Comparison of ENCODE assay signal across 8 mouse cellular contexts in the genomic region with DNA sequence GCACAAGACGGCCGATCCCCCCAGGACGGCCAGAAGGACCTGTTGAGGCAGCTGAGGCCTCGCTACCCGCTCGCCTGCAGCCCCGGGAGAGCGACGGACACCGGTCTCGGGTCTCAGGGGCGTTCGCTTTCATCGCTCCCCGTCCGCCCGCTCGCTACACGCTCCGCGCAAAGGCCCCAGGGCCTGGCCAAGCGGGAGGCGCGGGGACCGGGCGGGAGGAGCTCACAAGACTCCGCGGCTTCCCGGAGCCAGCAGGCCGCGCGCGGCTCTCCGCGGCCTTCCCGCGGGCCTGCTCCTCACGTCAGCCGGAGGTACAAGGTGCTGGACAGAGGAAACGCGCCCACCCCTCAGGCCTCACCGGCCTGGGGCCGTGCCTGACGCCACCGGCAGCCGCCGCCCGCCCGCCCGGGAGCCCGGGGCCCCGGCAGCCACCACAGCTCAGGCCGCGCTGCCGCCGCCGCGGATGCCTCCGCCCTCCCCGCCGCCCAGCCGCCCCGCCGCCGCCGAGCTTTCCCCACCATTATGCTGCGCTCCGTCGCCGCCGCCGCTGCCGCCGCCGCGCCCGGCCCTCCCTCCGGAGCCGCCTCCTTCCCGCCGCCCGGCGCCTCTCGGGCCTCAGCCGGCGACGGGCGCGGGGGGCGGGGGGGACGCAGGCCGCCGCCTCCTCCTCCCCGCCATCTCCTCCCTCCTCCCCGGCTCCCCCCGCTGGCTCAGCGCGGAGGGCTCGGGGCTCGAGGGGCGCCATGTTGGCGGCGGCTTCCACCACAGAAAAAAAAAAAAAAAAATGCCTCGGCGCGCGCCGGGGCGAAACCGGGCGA. TPM values are rescaled to one million over a fixed set of nuclear protein-coding genes. Genes with fewer than 3 reads are reported as not detected.
DNase-seq lines count a peak whose midpoint lies in the region; ATAC-seq and TF ChIP-seq lines count a peak whose summit lies in the region.

No protein-coding gene starts in this region.

- peak; percentile 66 for ATAC-seq in Patski
- ATAC-seq in hindbrain, embryonic 14.5 days (ENCODE audit: low FRiP score) = peak; percentile 79
- ATAC-seq in megakaryocyte, adult 5-6 weeks (ENCODE audit: poor library complexity, severe bottlenecking) = peak; percentile 44

- H3K9ac ChIP-seq in hindbrain, embryonic 14.5 days = peak overlapping the region; percentile 100

- POLR2A ChIA-PET in Patski (lab: Charles Lee) = interaction anchor here (1.0 kb wide), 1 partner anchor 18 kb away, joined by 4 read pairs; no protein-coding TSS in a partner anchor

- CTCF ChIA-PET in Patski (lab: Charles Lee) = no interaction called here

- no peaks in the 10 kb centered on the region for H3K9me3 ChIP-seq in hindbrain, embryonic 14.5 days (ENCODE audit: control insufficient read depth, low read length)

- in situ Hi-C loops in Patski (cut with MboI; ENCODE audit: low pct_unique_long_range_greater_than_20kb) = no loop called here

- H3K36me3 ChIP-seq in hindbrain, embryonic 14.5 days (replicated peaks; ENCODE audit: control insufficient read depth, insufficient read depth) = no peaks in the 10 kb centered on the region

- peak overlapping the region; percentile 99 for H3K27ac ChIP-seq in hindbrain, embryonic 14.5 days

- peaks cover 32% of the 10 kb centered on the region for H3K4me1 ChIP-seq in hindbrain, embryonic 14.5 days (replicated peaks; ENCODE audit: control insufficient read depth, insufficient read depth, low read length)

- peak overlapping the region; percentile 98 for H3K4me3 ChIP-seq in hindbrain, embryonic 14.5 days (replicated peaks; ENCODE audit: low read length)

- TF ChIP-seq CTCF in Patski (IDR thresholded peaks at IDR 0.05) = no peak

- DNase-seq in Patski (ENCODE audit: low read depth, low spot score) = no peak
- DNase-seq in cerebellum, postnatal 10 days = peak; percentile 80 to 89
- peak; percentile 9 to 46 for DNase-seq in frontal cortex, postnatal 25 days (ENCODE audit: low spot score in 2 of 2)
- peak; percentile 70 for DNase-seq in hindbrain, embryonic 14.5 days (ENCODE audit: low spot score)
- DNase-seq in left cerebral cortex, adult 8-10 months (ENCODE audit: low spot score in 2 of 2) = peak; percentile 39
- DNase-seq in right cerebral cortex, postnatal 10 days (ENCODE audit: low spot score in 2 of 2) = peak; percentile 73 to 82
- DNase-seq in urinary bladder, postnatal 14 days (ENCODE audit: low spot score) = peak; percentile 66

- H3K27me3 ChIP-seq in Patski = no peaks in the 10 kb centered on the region
- H3K27me3 ChIP-seq in hindbrain, embryonic 14.5 days (ENCODE audit: control insufficient read depth, insufficient read depth, low read length) = no peaks in the 10 kb centered on the region

- under 1% methylated on average over 61 of the region's 111 CpGs for WGBS in hindbrain, embryonic 14.5 days

- H3K4me2 ChIP-seq in hindbrain, embryonic 14.5 days (replicated peaks) = peak overlapping the region; percentile 69

RNA-seq across cellular contexts. Expression of a gene that starts 1.1 kb away (rescaled TPM):
- polyA plus RNA-seq in Patski (2021) = 108 TPM
- polyA plus RNA-seq in hindbrain, embryonic 14.5 days (2014; fragmentation: Nextera tagmentation; extraction: Ambion mirVana) = 189 and 199 TPM in 2 replicates
- 100 to 1,000 TPM; 230 to 248 (median 241) TPM for total RNA-seq in left cerebral cortex, adult 8-10 months (2022)
- total RNA-seq in megakaryocyte, adult 5-6 weeks (2015) = 33.3 and 36.1 TPM in 2 replicates
- total RNA-seq in megakaryocyte, adult 5-6 weeks (2017) = 47.3 and 154 TPM in 2 replicates
